Mouse (Mus musculus) spleen, adult 18-20 months (tissue): ENCODE measurements around the gene Fbxl12.
"Not testable (repeated sequence)": the region's sequence is repeated elsewhere in the genome, so short reads cannot be mapped to it uniquely, and the experiment has no call there.

Source experiments
- DNase-seq, 2 experiments: peaks; one replicate each; pipeline ENCODE4 v3.0.0; 2022; ENCODE audit warnings: mixed read lengths in 2 of 2

Fbxl12 gene

DNA sequence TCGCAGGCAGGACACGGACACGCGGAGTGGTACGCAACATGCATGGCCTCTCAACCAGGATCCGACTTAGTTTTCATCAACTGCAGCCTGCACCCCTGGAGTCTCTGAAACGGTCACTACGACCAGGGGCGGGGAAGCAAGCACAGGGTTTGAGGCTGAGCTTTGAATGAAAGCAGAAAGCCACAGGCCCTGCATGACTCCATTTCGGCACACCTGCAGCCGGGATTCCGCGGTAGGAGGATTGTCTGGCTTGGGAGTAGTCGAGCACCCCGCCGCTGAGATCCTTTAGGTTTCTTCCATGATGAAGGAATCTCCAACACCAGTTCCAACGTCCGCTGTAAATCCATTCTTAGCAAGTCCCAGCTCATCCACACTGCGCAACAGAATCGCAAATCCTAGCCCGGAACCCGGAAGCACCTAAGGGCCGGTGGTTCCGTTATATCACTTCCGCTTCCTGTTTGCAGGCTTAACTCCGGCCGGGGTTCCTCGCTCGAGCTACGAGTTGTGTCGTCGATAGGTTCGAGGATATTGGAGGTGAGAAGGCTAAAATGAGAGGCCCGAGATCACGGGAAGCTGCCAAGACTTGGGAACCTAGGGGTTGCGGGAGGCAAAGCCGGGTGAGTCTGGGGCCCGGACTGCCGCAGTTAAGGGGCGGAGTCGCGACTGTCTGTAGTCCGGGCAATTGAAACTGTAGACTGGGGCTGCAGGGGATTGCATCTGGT lies at the start of gene Fbxl12:
Gene Fbxl12, minus strand, starts transcription at position 408 of the 722 bp plus-strand sequence.
- peak; percentile 63 to 71 for DNase-seq

GRCm38 (mm10) chr9:20692863-20693262 lies 48.3 kb upstream of the Fbxl12 start:
- DNase-seq: no peak

GRCm38 (mm10) chr9:20690449-20690848 lies 45.9 kb upstream of the Fbxl12 start:
- DNase-seq: not testable (repeated sequence)

DNA sequence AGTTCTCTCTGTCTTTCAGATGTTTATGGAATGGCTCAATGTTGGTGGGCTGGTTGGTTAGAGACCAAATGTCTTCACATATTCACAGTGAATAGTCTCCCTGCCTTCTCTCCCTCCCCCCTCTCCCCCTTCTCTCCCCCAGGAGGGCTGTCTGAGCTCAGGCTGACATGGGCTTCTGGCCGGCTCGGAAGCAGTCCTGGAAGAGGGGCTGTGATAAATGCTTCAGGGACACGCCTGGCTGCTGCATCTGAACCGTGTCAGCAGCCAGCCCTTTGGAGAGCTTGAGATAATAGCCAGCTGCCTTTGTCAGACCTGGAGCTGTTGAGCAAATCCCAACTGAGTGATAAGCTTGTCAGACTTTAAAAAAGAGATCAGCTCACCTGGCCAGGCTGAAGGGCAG lies 45.3 kb upstream of the Fbxl12 start:
- DNase-seq: no peak

- DNase-seq: no peak
These were observed 44.8 kb upstream of the Fbxl12 start for GRCm38 (mm10) chr9:20689403-20689802.

GRCm38 (mm10) chr9:20685081-20685861 lies 40.7 kb upstream of the Fbxl12 start:
- DNase-seq: no peak

- DNase-seq: no peak
These were observed 37.8 kb upstream of the Fbxl12 start for GRCm38 (mm10) chr9:20682389-20682722.

GRCm38 (mm10) chr9:20681546-20682388 lies 37.2 kb upstream of the Fbxl12 start:
- DNase-seq: no peak

GRCm38 (mm10) chr9:20680378-20680958 lies 35.9 kb upstream of the Fbxl12 start:
- no peak for DNase-seq

DNA sequence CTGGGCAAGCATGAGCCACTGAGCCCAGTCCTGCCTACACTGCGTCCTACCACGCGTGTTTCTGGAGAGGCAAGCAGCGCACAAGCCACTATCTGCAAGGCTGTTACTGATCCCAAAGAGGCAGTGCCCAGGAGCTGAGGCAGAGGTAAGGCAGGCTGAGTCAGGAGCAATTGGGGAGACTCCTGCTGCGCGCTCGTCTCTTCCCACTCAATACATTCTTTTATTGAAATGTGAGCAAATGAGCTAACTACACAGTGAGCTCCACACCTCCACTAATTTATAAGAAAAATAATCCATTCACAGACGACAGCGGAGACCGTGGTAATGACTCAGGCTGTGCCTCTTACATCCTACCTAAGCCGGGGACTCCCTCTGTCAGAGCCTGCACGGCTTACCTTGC lies 33.3 kb upstream of the Fbxl12 start:
- DNase-seq: no peak

DNA sequence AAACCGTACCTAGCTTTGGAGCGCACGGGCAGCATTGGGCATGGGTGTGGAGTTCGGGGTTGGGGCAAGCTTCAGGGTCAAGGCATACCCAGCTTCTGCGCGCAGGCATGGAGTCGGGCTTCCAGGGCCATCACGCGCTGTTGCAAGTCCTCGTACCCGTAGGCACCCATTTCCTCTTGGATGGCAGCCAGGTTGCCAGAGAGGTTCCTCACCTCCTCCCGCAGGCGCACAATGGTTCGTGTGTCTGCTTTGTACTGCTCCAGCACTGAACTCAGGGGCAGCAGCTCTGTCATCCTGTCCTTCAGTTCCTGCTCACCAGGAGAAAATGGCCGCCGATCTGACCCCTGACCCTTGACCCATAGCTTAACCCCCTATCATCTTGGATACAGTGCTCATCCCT lies 27.5 kb upstream of the Fbxl12 start:
- DNase-seq: no peak

DNA sequence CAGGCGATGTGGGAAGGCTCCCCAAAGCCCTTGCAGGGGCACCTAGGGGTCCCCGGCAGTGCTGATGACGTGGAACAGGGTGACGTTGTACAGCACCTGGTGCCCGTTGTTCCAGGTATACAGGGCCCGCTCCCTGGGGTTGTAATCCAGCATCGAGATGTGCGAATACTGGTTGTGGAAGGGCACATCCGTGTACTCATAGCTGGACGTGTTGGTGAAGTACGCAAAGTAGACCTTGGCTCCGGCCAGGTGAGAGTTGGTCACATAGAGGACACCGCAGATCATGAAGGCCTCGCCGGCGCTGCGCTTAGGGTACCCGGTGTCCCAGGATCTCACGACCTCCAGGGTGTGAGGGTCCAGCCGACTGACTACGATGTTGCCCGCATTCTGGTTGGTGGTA lies 23.5 kb upstream of the Fbxl12 start:
- DNase-seq: no peak

- DNase-seq: no peak
These were observed 22.0 kb upstream of the Fbxl12 start for GRCm38 (mm10) chr9:20666510-20667034.

- DNase-seq: no peak
These were observed 21.4 kb upstream of the Fbxl12 start for GRCm38 (mm10) chr9:20665925-20666324.

DNA sequence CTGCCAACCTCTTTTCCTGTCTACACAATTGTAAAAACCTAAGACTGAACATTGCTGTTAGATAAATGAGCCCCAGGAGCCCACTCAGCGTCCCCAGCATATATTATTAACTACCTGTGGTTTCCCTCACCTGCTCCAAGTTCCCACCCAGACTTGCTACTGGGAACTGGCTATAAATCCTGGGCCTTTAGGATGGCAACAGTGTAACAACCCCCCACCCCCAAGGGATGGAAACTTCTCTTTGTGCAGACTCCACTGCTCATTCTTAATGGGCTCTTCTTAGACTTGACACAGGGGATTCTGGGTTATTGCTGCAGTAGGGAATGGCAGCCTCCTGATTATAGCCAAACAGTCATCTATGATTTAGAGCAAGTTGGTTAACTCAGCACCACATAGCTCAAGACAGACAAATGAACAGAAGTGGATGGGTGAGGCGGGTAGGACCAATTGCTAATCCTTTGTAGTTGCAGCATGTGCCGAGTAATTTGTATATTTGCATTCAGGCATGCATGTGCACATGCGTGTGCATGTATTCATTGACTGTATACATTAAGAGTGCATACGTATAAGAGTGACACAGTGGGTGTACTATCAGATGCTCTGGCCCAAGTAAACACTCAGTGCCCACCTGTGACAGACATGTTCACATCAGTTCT lies 20.5 kb upstream of the Fbxl12 start:
- no peak for DNase-seq

GRCm38 (mm10) chr9:20664366-20664765 lies 19.8 kb upstream of the Fbxl12 start:
- no peak for DNase-seq

- DNase-seq: no peak
These were observed 19.4 kb upstream of the Fbxl12 start for GRCm38 (mm10) chr9:20663956-20664355.

GRCm38 (mm10) chr9:20662874-20663273 lies 18.3 kb upstream of the Fbxl12 start:
- DNase-seq: no peak

GRCm38 (mm10) chr9:20662325-20662724 lies 17.8 kb upstream of the Fbxl12 start:
- DNase-seq: peak in 1 of 2 experiments; percentile 60

GRCm38 (mm10) chr9:20657546-20657945 lies 13.0 kb upstream of the Fbxl12 start:
- DNase-seq: no peak

DNA sequence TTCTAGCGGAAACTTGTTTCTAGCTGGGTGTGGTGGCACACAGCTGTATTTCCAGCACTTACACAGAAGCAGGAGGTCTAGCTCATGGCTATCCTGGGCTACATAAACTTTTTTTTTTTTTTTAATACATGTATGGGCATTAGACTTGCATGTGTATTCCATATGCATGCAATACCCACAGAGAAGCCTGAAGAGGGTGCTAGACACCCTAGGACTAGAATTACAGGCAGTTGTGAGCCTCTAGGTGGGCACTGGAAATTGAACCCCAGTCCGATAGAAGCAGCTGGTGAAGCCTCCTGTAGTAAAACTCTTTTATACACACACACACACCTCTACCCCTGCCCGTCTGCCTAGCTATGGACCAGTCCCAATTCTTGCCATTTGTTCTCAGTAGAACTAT lies 9.3 kb upstream of the Fbxl12 start:
- DNase-seq: no peak

DNA sequence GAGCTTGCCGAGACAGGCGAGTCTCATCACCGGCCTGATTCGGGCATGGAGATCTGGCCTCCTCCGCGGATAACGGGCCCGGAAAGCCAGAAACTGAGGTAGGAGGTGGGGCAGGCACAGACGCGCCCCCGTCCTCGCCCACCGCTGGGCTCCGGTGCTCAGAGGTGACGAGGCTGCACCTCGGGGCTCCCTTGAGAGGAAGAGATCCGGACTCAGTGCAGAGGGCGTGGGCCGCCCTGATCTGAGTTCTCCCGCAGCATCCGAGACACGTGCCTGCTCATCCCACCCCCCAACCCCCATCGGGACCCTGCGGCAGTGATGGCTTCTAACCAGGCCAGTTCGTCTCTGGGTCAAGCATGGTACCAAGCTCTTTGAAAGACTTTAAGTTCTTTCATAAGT lies 7.7 kb upstream of the Fbxl12 start:
- no peak for DNase-seq
